Comparison of ENCODE assay signal across 9 mouse cellular contexts in the genomic region with DNA sequence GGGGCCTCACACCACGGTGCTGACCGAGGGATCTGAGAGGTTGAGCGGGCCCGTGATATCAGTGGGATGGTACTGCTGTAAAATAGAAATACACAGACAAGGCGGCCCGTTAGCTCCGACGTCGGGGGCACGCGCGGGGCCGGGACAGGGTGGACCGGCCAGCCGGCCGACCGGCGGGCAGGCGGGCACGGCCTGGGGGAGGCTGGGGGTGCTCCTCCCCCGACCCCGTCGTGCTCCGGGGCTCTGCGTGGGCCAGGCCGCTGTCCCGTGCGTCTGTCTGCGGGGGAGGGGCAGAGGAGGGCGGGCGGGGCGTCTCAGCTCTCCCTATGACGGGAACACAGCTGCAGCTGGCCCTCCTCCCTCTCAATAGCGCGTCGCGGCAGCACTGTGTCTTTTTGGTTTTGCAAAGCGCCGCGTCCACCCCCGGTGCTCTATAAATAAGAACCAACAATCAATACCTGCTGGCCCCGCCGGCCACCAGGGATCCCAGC. TPM values are rescaled to one million over a fixed set of nuclear protein-coding genes. Genes with fewer than 3 reads are reported as not detected.
DNase-seq lines count a peak whose midpoint lies in the region; ATAC-seq and TF ChIP-seq lines count a peak whose summit lies in the region.
"Had no signal": no experiment of that assay in that cellular context is flagged by ENCODE, and none has a peak within 500 bp of the region (broad histone marks: within the 10 kb centered on the region; RNA-seq: fewer than 3 reads in every experiment).

No protein-coding gene starts in this region.

- no peaks in the 10 kb centered on the region for H3K9me3 ChIP-seq in heart, postnatal 0 days (replicated peaks; ENCODE audit: control insufficient read depth, low read length)
- H3K9me3 ChIP-seq in limb, embryonic 13.5 days = no peaks in the 10 kb centered on the region
- no peaks in the 10 kb centered on the region for H3K9me3 ChIP-seq in neural tube, embryonic 13.5 days

- TF ChIP-seq CTCF in heart, postnatal 0 days (IDR thresholded peaks at IDR 0.05; ENCODE audit: low read depth) = no peak

- no peak overlapping the region for H3K9ac ChIP-seq in heart, postnatal 0 days (replicated peaks; ENCODE audit: low read depth, low read length)
- H3K9ac ChIP-seq in limb, embryonic 13.5 days = peak overlapping the region; percentile 48; the same call in 1 of the 2 replicates
- peak overlapping the region; percentile 60 for H3K9ac ChIP-seq in neural tube, embryonic 13.5 days

- TF ChIP-seq EP300 in heart, postnatal 0 days (IDR thresholded peaks at IDR 0.05; ENCODE audit: low read depth) = no peak

- H3K27ac ChIP-seq in heart, postnatal 0 days (ENCODE audit: low read depth) = no peak overlapping the region
- no peak overlapping the region for H3K27ac ChIP-seq in limb, embryonic 13.5 days
- no peak overlapping the region for H3K27ac ChIP-seq in neural tube, embryonic 13.5 days (replicated peaks)

- peaks cover 18% of the 10 kb centered on the region for H3K4me1 ChIP-seq in heart, postnatal 0 days (ENCODE audit: control insufficient read depth, insufficient read depth)
- H3K4me1 ChIP-seq in limb, embryonic 13.5 days = peaks cover 24% of the 10 kb centered on the region
- peaks cover 37% of the 10 kb centered on the region for H3K4me1 ChIP-seq in neural tube, embryonic 13.5 days (replicated peaks)

- peak overlapping the region; percentile 57 for H3K4me2 ChIP-seq in heart, postnatal 0 days (ENCODE audit: low read depth, low read length)
- peak overlapping the region; percentile 59 for H3K4me2 ChIP-seq in limb, embryonic 13.5 days (replicated peaks)
- peak overlapping the region; percentile 49 for H3K4me2 ChIP-seq in neural tube, embryonic 13.5 days

- WGBS in heart, postnatal 0 days = 5% methylated on average over 43 of the region's 43 CpGs
- 9% methylated on average over 37 of the region's 43 CpGs for WGBS in limb, embryonic 13.5 days
- WGBS in neural tube, embryonic 13.5 days = 6% methylated on average over 43 of the region's 43 CpGs

- H3K36me3 ChIP-seq in heart, postnatal 0 days (replicated peaks; ENCODE audit: control insufficient read depth, insufficient read depth, low read length) = no peaks in the 10 kb centered on the region
- H3K36me3 ChIP-seq in limb, embryonic 13.5 days = no peaks in the 10 kb centered on the region
- peaks cover 24% of the 10 kb centered on the region for H3K36me3 ChIP-seq in neural tube, embryonic 13.5 days

- DNase-seq in heart, adult 11 months = peak; percentile 95
- DNase-seq in heart, adult 8-10 months (ENCODE audit: low spot score) = no peak
- peak; percentile 34 for DNase-seq in ZHBTc4 (ENCODE audit: low read depth, low spot score)
- no peak for DNase-seq in heart, postnatal 0 days (ENCODE audit: low spot score)
- DNase-seq in T-cell, adult 2 months (ENCODE audit: low spot score) = no peak
- DNase-seq in ovary, postnatal 36 days (ENCODE audit: low spot score) = no peak

- H3K4me3 ChIP-seq in heart, postnatal 0 days (ENCODE audit: low read depth, low read length) = peak overlapping the region; percentile 43
- H3K4me3 ChIP-seq in limb, embryonic 13.5 days = peak overlapping the region; percentile 33
- peak overlapping the region; percentile 27 for H3K4me3 ChIP-seq in neural tube, embryonic 13.5 days

- H3K27me3 ChIP-seq in heart, postnatal 0 days (ENCODE audit: control insufficient read depth, insufficient read depth, low read length) = peaks cover 73% of the 10 kb centered on the region
- peaks cover 100% of the 10 kb centered on the region for H3K27me3 ChIP-seq in limb, embryonic 13.5 days
- H3K27me3 ChIP-seq in neural tube, embryonic 13.5 days = peaks cover 95% of the 10 kb centered on the region

- peak; percentile 34 for ATAC-seq in heart, postnatal 0 days (ENCODE audit: insufficient read depth, low read depth)
- ATAC-seq in limb, embryonic 13.5 days (ENCODE audit: low FRiP score, low read depth) = peak; percentile 42; the same call in 1 of the 2 replicates
- ATAC-seq in neural tube, embryonic 13.5 days (ENCODE audit: low read depth) = no peak

RNA-seq across cellular contexts. Expression of a gene that starts 2.4 kb away (rescaled TPM):
- not detected for total RNA-seq in heart, adult 8-10 months (2022)
- not detected in 2 replicates for total RNA-seq in heart, postnatal 0 days (2014; rRNA removed; ENCODE audit: low replicate concordance)
- 1.2 TPM in 1 of 2 replicates, not detected in the other for polyA plus RNA-seq in heart, postnatal 0 days (2015; fragmentation: Nextera tagmentation; extraction: Ambion mirVana)
- polyA plus RNA-seq in limb, embryonic 13.5 days (2015; fragmentation: Nextera tagmentation; extraction: Ambion mirVana) = not detected in 2 replicates
- not detected in 2 replicates for polyA plus RNA-seq in neural tube, embryonic 13.5 days (2015; fragmentation: Nextera tagmentation; extraction: Ambion mirVana)
- polyA plus RNA-seq: frontal cortex, adult 2 months had no signal

RNA-seq across cellular contexts. Expression of a gene that starts 4.2 kb away (rescaled TPM):
- not detected for total RNA-seq in heart, adult 8-10 months (2022)
- not detected in 2 replicates for total RNA-seq in heart, postnatal 0 days (2014; rRNA removed; ENCODE audit: low replicate concordance)
- polyA plus RNA-seq in heart, postnatal 0 days (2015; fragmentation: Nextera tagmentation; extraction: Ambion mirVana) = not detected in 2 replicates
- polyA plus RNA-seq in limb, embryonic 13.5 days (2015; fragmentation: Nextera tagmentation; extraction: Ambion mirVana) = not detected in 2 replicates
- not detected in 2 replicates for polyA plus RNA-seq in neural tube, embryonic 13.5 days (2015; fragmentation: Nextera tagmentation; extraction: Ambion mirVana)
- polyA plus RNA-seq: frontal cortex, adult 2 months had no signal

RNA-seq across cellular contexts. Expression of a gene that starts 19.8 kb away (rescaled TPM):
- total RNA-seq in heart, adult 8-10 months (2022) = 10 to 100 TPM; 36.8 to 39.8 (median 37.6) TPM
- total RNA-seq in heart, postnatal 0 days (2014; rRNA removed; ENCODE audit: low replicate concordance) = 31.4 and 48.6 TPM in 2 replicates
- polyA plus RNA-seq in heart, postnatal 0 days (2015; fragmentation: Nextera tagmentation; extraction: Ambion mirVana) = 41.0 and 46.5 TPM in 2 replicates
- 150 and 154 TPM in 2 replicates for polyA plus RNA-seq in limb, embryonic 13.5 days (2015; fragmentation: Nextera tagmentation; extraction: Ambion mirVana)
- polyA plus RNA-seq in neural tube, embryonic 13.5 days (2015; fragmentation: Nextera tagmentation; extraction: Ambion mirVana) = 128 and 131 TPM in 2 replicates

RNA-seq across cellular contexts. Expression of a gene that starts 19.9 kb away (rescaled TPM):
- 10 to 100 TPM; 39.5 to 47.1 (median 40.1) TPM for total RNA-seq in heart, adult 8-10 months (2022)
- total RNA-seq in heart, postnatal 0 days (2014; rRNA removed; ENCODE audit: low replicate concordance) = 58.9 and 110 TPM in 2 replicates
- 111 and 117 TPM in 2 replicates for polyA plus RNA-seq in heart, postnatal 0 days (2015; fragmentation: Nextera tagmentation; extraction: Ambion mirVana)
- 231 and 234 TPM in 2 replicates for polyA plus RNA-seq in limb, embryonic 13.5 days (2015; fragmentation: Nextera tagmentation; extraction: Ambion mirVana)
- 187 and 206 TPM in 2 replicates for polyA plus RNA-seq in neural tube, embryonic 13.5 days (2015; fragmentation: Nextera tagmentation; extraction: Ambion mirVana)

RNA-seq across cellular contexts. Expression of a gene that starts 26.9 kb away (rescaled TPM):
- under 1 TPM in 2 of 4 experiments, not detected in 2; 0.09 to 0.11 TPM for total RNA-seq in heart, adult 8-10 months (2022)
- total RNA-seq in heart, postnatal 0 days (2014; rRNA removed; ENCODE audit: low replicate concordance) = 0.46 TPM in 1 of 2 replicates, not detected in the other
- not detected in 2 replicates for polyA plus RNA-seq in heart, postnatal 0 days (2015; fragmentation: Nextera tagmentation; extraction: Ambion mirVana)
- polyA plus RNA-seq in limb, embryonic 13.5 days (2015; fragmentation: Nextera tagmentation; extraction: Ambion mirVana) = 0.61 and 0.97 TPM in 2 replicates
- polyA plus RNA-seq in neural tube, embryonic 13.5 days (2015; fragmentation: Nextera tagmentation; extraction: Ambion mirVana) = 27.1 and 30.2 TPM in 2 replicates

Comparison
In these comparisons a context has a peak if more than half of its experiments do, and no peak if none do; other contexts are left out.
1. DNase-seq: peak in heart, adult 11 months (single experiment) and ZHBTc4 (single experiment); none in heart, adult 8-10 months (single experiment), heart, postnatal 0 days (single experiment), T-cell, adult 2 months (single experiment) and ovary, postnatal 36 days (single experiment).
2. Peak in every context shown above with its lines, with median percentiles within 50 percentile points of each other: H3K4me2 ChIP-seq and H3K4me3 ChIP-seq.